Mouse (Mus musculus) kidney, postnatal 0 days (tissue): Measurements from ENCODE around the gene Gm266. TPM values are rescaled to one million over a fixed set of nuclear protein-coding genes. Genes with fewer than 3 reads are reported as not detected.
A peak's percentile ranks its signal among the peaks of the same experiment; 100 is the strongest.

Experiments
- ATAC-seq: fragments of 200-750 bp; cut with Nextera tagmentation; replicated peaks from 2 replicates; pipeline ENCODE4 v1.8.0; 2017; ENCODE audit warnings: low read depth, moderate number of reproducible peaks, moderate TSS enrichment, moderate library complexity; ENCODE audit not compliant: low FRiP score
- DNase-seq: peaks from one replicate; pipeline ENCODE4 v3.0.0-alpha.2; 2016; ENCODE audit warnings: low spot score
- H3K27ac ChIP-seq: fragments of 300-500 bp; sonication (generic); 2 replicates; pipeline ENCODE4 v1.5.1; 2014; ENCODE audit warnings: mild to moderate bottlenecking
- H3K27me3 ChIP-seq: fragments of 300-500 bp; sonication (generic); 2 replicates; pipeline ENCODE4 v1.6.1; 2014; ENCODE audit warnings: low read length, mixed read lengths; ENCODE audit not compliant: insufficient read depth
- H3K36me3 ChIP-seq: fragments of 300-500 bp; sonication (generic); 2 replicates; pipeline ENCODE4 v1.6.1; 2014; ENCODE audit warnings: low read length, mixed read lengths; ENCODE audit not compliant: insufficient read depth
- H3K4me1 ChIP-seq: fragments of 300-500 bp; sonication (generic); replicated peaks from 2 replicates; pipeline ENCODE4 v1.6.1; 2014; ENCODE audit warnings: antibody characterized with exemption, low read length, mixed read lengths; ENCODE audit not compliant: insufficient read depth
- H3K4me2 ChIP-seq: fragments of 300-500 bp; sonication (generic); 2 replicates; pipeline ENCODE4 v1.6.1; 2014; ENCODE audit warnings: mild to moderate bottlenecking, low read length, moderate library complexity, mixed read lengths
- H3K4me3 ChIP-seq: fragments of 300-500 bp; sonication (generic); replicated peaks from 2 replicates; pipeline ENCODE4 v1.5.1; 2014; ENCODE audit warnings: low read depth, low read length
- H3K9ac ChIP-seq: fragments of 300-500 bp; sonication (generic); 2 replicates; pipeline ENCODE4 v1.6.1; 2014; ENCODE audit warnings: low read depth, low read length
- H3K9me3 ChIP-seq: fragments of 300-500 bp; sonication (generic); replicated peaks from 2 replicates; pipeline ENCODE4 v1.6.1; 2016; ENCODE audit warnings: low read length, inconsistent platforms, mixed read lengths
- CTCF ChIP-seq: IDR thresholded peaks from 2 replicates; pipeline ENCODE4 v1.5.1; 2016; ENCODE audit warnings: antibody characterized with exemption, low read depth, mild to moderate bottlenecking, moderate library complexity
- WGBS: fragments of 180-500 bp; shearing (Covaris S2); extraction: QIAGEN DNeasy Blood & Tissue Kit; methylation state at CpG from one replicate; pipeline ENCODE4 v1.1.7; 2014; 5-methylcytosine and 5-hydroxymethylcytosine counted together
- polyA plus RNA-seq: library from polyadenylated mRNA; unstranded; fragments of >200 nt; fragmentation: Nextera tagmentation; extraction: Ambion mirVana; gene quantifications from 2 replicates; pipeline ENCODE4 v1.2.1, GENCODE M21; 2015

Gm266 gene
- polyA plus RNA-seq, 1 experiment from 2014 or later, result 109 TPM

DNA sequence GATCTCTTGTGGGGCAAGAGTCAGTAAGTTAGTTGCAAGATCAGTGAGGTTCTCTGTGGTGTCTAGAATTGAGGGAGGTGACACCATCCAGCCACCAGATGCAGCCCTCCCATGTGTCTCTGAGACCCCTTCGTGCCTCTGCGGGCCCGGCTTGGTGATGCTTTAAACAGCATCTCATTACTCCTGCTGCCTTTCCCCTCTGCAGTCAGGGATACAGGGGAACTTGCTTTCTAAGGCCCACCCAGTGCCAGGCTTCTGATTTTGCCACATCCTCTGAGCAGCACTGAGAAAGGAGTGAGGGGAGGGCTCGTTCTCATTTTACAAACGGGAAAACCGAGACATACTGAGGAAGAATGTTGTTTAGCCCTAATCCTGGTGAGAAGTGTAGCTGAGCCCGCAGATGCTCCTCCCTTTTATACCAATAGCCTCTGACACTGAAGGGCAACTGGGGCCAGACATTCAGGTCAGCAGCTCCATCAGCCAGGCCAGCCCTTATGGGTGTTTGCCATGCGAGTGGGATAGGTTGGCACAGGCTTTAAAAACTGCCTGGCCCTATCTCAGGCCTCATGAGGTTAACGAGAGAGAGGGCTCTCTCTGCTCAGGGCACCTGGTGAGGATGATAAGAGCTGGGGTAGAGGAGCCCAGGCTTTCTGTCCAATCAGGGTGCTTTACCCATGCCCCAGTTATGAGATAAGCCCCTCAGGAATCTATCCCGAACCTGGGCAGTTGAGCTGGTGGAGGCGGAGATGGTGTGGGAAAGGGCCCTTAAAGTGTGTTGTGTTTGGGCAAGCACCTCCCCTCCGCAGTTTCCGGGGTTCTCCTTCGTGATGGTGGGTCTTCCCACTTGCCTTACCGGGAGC is 42.4 kb downstream of the Gm266 start:
- WGBS, result 31% methylated on average over 15 of the region's 15 CpGs
- Histone ChIP-seq H3K36me3 (peaks cover 2% of the 10 kb centered on the region; the same call in 1 of the 2 replicates), H3K4me1 (peaks cover 32% of the 10 kb centered on the region), H3K9me3 (no peaks in the 10 kb centered on the region), H3K9ac (peak overlapping the region; percentile 61), H3K27me3 (0 out of 2 replicates have a peak, but pooled peaks cover 6% of the 10 kb centered on the region), H3K27ac (peak overlapping the region; percentile 67), H3K4me2 (peak overlapping the region; percentile 77), H3K4me3 (peak overlapping the region; percentile 45)
- DNase-seq (no peak), ATAC-seq (no peak)
- TF ChIP-seq CTCF, result no peak

DNA sequence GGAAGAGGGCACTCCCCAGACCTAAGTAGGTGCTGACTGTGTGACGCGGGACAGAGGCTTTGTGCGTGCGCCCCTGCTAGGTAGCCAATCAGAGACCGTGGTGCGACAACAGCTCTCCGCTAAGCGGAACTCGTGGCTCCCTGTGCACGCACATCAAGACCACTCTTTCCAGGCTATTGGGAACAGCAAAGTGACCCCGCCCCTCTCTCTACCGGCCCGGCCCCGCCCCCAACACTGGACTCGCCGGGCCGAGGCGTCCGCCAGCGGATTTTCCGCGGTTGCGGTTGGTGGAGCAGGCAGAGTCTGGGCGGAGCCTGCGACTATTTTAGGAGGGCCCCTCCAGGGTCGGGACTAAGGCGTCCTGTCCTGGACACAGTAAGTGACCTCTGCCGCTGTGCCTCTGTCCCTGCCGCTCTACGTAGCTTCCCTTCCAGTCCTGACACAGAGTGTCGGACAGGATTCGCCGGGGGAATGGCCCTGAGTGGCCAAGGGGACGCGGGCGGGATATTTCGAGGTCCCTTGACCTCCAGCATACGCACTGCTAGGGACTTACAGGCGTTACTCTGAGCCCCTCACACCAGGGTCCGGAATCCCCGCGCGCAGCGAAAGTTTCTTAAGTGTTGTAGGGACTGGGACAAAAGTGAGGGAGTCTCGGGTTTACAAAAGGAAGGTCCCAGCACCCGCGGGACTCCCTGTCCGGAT is 43.2 kb downstream of the Gm266 start, which contains the start of gene Tnfaip2:
Tnfaip2 (plus strand) TSS at position 161 of the 702 bp plus-strand sequence.
- no peaks in the 10 kb centered on the region for H3K9me3 ChIP-seq
- ATAC-seq, result peak; percentile 73
- H3K4me2 ChIP-seq, result peak within 1 kb of the TSS; percentile 77
- TF ChIP-seq CTCF, result peak; percentile 3; the same call in 1 of the 2 replicates
- peak within 1 kb of the TSS; percentile 45 for H3K4me3 ChIP-seq
- H3K27ac ChIP-seq, result peak within 1 kb of the TSS; percentile 67
- H3K27me3 ChIP-seq, result 0 out of 2 replicates have a peak, but pooled peaks cover 6% of the 10 kb centered on the region
- no peaks in the 10 kb centered on the region for H3K36me3 ChIP-seq
- H3K9ac ChIP-seq, result peak within 1 kb of the TSS; percentile 61
- peaks cover 25% of the 10 kb centered on the region for H3K4me1 ChIP-seq
- 3% methylated on average over 48 of the region's 48 CpGs for WGBS
- DNase-seq, result peak; percentile 92

- H3K9me3 ChIP-seq, result no peaks in the 10 kb centered on the region
- no peak for TF ChIP-seq CTCF
- no peaks in the 10 kb centered on the region for H3K36me3 ChIP-seq
- 62% methylated on average over 3 of the region's 3 CpGs for WGBS
- no peak overlapping the region for H3K4me3 ChIP-seq
- DNase-seq (no peak), ATAC-seq (no peak)
- no peak overlapping the region for H3K9ac ChIP-seq
- H3K4me1 ChIP-seq, result peaks cover 25% of the 10 kb centered on the region; the same call in 1 of the 2 replicates
- H3K27ac ChIP-seq, result no peak overlapping the region
- 0 out of 2 replicates have a peak, but pooled peaks cover 6% of the 10 kb centered on the region for H3K27me3 ChIP-seq
- peak overlapping the region; percentile 77; the same call in 1 of the 2 replicates for H3K4me2 ChIP-seq
Measured at GRCm38 (mm10) chr12:111441523-111441922, 44.1 kb downstream of the Gm266 start.

DNA sequence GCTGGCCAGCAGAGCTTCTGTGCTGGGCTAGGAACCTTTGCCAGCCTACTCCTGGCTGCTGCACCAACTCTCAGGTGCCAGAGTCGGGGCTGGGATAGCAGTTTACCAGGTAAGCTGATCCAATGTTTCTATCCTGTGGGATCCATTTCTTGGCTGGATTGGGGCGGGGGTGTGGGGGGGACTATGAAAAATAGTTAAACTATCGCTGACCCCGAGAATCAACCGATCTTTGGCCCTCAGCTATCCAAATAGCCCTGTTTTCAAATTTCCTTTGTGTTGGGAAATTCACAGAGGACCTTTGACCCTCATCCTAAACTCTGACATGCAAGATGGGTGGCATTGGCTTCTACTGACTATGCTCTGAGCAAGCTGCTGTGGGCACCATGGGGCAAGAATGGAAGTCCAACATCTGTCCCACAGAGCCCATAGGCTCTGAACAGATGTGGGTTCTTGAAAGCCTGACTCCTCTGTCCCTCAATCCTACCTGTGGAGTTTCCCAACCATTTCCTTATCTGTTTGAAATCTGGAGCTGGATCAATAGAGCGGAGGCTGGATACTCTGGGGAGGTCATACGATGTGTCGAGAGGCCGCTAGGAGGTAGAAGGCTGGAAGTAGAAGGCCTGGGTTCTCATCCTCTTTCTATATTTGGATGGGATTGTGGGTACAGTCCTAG is 44.8 kb downstream of the Gm266 start:
- Histone ChIP-seq H3K9me3 (no peaks in the 10 kb centered on the region), H3K4me3 (no peak overlapping the region), H3K27me3 (0 out of 2 replicates have a peak, but pooled peaks cover 4% of the 10 kb centered on the region), H3K36me3 (no peaks in the 10 kb centered on the region), H3K4me1 (peaks cover 20% of the 10 kb centered on the region; the same call in 1 of the 2 replicates), H3K9ac (no peak overlapping the region), H3K4me2 (no peak overlapping the region), H3K27ac (no peak overlapping the region)
- 91% methylated on average over 9 of the region's 9 CpGs for WGBS
- DNase-seq (no peak), ATAC-seq (no peak)
- no peak for TF ChIP-seq CTCF

DNA sequence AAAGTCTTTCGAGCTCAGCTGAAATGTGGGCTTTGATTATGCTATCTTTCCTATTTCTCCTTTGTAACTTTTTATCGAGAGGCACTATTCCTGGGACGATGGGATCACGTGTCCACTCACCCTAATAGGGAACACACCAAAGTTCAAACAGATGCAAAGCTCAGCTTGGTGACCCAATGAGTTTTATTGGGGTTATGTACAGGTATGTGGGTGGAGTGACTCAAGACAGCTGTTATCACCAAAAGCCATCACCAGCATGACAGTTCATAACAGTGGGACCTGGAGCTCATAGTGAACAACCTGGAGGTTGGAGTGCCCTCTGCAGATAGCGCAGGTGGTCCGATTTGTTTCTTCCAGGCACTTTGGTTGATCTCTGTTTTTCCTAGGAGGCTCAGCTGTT is 46.8 kb downstream of the Gm266 start:
- TF ChIP-seq CTCF, result no peak
- Histone ChIP-seq H3K36me3 (no peaks in the 10 kb centered on the region), H3K27me3 (no peaks in the 10 kb centered on the region), H3K4me3 (no peak overlapping the region), H3K9ac (no peak overlapping the region), H3K4me1 (peaks cover 15% of the 10 kb centered on the region), H3K9me3 (no peaks in the 10 kb centered on the region), H3K27ac (no peak overlapping the region), H3K4me2 (no peak overlapping the region)
- ATAC-seq, result no peak
- no peak for DNase-seq
- 75% methylated on average over 6 of the region's 6 CpGs for WGBS
